Mouse (Mus musculus) liver, embryonic 11.5 days (tissue): Measurements from ENCODE around the gene Pacs2. TPM values are rescaled to one million over a fixed set of nuclear protein-coding genes. Genes with fewer than 3 reads are reported as not detected.

Experiments used
- ATAC-seq: fragments of 200-750 bp; cut with Nextera tagmentation; replicated peaks from 2 replicates; pipeline ENCODE4 v1.8.0; 2017; ENCODE audit warnings: moderate number of reproducible peaks, mild to moderate bottlenecking, moderate TSS enrichment, moderate library complexity; ENCODE audit not compliant: low FRiP score
- DNase-seq: peaks from one replicate; pipeline ENCODE4 v3.0.0-alpha.2; 2017; ENCODE audit warnings: low spot score
- H3K27ac ChIP-seq: fragments of 300-500 bp; sonication (generic); 2 replicates; pipeline ENCODE4 v1.5.1; 2014; ENCODE audit warnings: mild to moderate bottlenecking, low read depth, low read length, control low read depth
- H3K27me3 ChIP-seq: fragments of 300-500 bp; sonication (generic); replicated peaks from 2 replicates; pipeline ENCODE4 v1.6.1; 2014; ENCODE audit warnings: low read length, mixed read lengths; ENCODE audit not compliant: control insufficient read depth, insufficient read depth
- H3K36me3 ChIP-seq: fragments of 300-500 bp; sonication (generic); 2 replicates; pipeline ENCODE4 v1.6.1; 2014; ENCODE audit warnings: mild to moderate bottlenecking, low read length, moderate library complexity, mixed read lengths; ENCODE audit not compliant: control insufficient read depth, insufficient read depth
- H3K4me1 ChIP-seq: fragments of 300-500 bp; sonication (generic); replicated peaks from 2 replicates; pipeline ENCODE4 v1.6.1; 2014; ENCODE audit warnings: low read length, mixed read lengths; ENCODE audit not compliant: control insufficient read depth, insufficient read depth
- H3K4me2 ChIP-seq: fragments of 300-500 bp; sonication (generic); 2 replicates; pipeline ENCODE4 v1.6.1; 2014; ENCODE audit warnings: mild to moderate bottlenecking, control low read depth, moderate library complexity
- H3K4me3 ChIP-seq: fragments of 300-500 bp; sonication (generic); 2 replicates; pipeline ENCODE4 v1.5.1; 2014; ENCODE audit warnings: low read depth, low read length, control low read depth
- H3K9ac ChIP-seq: fragments of 300-500 bp; sonication (generic); 2 replicates; pipeline ENCODE4 v1.6.1; 2014; ENCODE audit warnings: low read depth, low read length, control low read depth
- H3K9me3 ChIP-seq: fragments of 300-500 bp; sonication (generic); 2 replicates; pipeline ENCODE4 v1.6.1; 2016; ENCODE audit warnings: low read length, inconsistent platforms, mixed read lengths; ENCODE audit not compliant: control insufficient read depth
- WGBS: fragments of 180-500 bp; shearing (Covaris S2); extraction: QIAGEN DNeasy Blood & Tissue Kit; methylation state at CpG from one replicate; pipeline ENCODE4 v1.1.7; 2014; 5-methylcytosine and 5-hydroxymethylcytosine counted together
- polyA plus RNA-seq: library from polyadenylated mRNA; unstranded; fragments of >200 nt; fragmentation: Nextera tagmentation; extraction: Ambion mirVana; gene quantifications from 2 replicates; pipeline ENCODE4 v1.2.1, GENCODE M21; 2014

The Pacs2 gene
- polyA plus RNA-seq, 1 experiment from 2014 or later = 11.9 TPM

DNA sequence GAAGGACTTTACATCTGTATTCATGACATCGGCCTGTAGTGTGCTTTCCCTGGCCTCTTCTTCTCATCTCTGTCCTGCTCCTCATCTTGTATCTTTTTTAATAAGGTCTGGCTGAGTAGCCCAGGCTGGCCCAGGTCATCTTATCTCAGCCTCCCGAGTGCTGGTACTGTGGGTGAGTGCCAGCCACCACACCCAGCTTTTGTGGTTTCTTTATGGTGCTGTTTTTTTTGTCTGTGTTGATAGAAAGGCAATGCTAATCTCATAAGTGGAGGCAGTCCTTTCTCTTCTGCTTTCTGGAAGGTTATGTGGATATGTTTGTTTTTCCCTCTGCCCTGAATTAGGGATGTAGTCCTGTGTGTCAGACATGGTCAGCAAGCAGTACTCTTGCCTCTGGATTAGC is 28.2 kb downstream of the Pacs2 start:
- no peak for DNase-seq

DNA sequence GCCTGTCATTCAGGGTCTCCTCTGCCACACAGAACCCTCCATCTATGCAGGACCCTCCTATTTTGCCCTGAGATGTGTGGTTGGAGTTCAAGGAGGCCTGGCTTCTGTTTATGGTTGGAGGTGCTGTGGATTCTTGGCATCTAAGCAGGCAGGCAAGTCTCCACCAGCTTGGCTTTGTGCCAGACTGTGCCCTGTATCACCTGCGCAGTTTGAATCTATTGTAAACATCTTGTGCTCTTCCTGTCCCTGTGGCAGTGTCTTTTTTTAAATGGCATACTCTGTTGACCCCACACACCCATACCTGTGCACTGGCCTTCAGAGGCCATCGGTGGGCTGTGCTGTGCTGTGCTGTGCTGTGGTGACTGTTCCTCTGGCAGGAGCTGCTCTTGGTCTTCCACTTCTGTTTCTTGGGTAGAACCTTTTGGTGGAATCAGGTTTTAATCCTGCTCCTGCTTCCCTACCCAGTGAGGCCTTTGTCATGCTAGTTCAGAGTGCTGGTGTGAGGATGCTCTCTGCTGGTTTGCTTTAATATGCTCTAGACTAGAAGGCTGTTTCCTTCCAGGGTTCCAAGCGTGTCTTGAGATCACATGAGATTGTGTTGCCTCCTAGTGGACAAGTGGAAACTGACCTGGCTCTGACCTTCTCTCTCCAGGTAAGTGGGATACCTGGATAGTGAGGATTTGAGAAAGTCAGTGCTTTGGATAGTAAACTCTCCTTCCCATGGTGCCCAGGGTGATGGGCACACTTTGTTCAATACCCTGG is 30.8 kb downstream of the Pacs2 start:
- DNase-seq (no peak), ATAC-seq (no peak)
- WGBS = 92% methylated on average over 3 of the region's 3 CpGs
- peaks cover 4% of the 10 kb centered on the region for H3K36me3 ChIP-seq
- no peak overlapping the region for H3K9ac ChIP-seq
- H3K4me3 ChIP-seq = no peak overlapping the region
- H3K27ac ChIP-seq = no peak overlapping the region
- peaks cover 17% of the 10 kb centered on the region for H3K4me1 ChIP-seq
- no peak overlapping the region for H3K4me2 ChIP-seq
- H3K9me3 ChIP-seq = no peaks in the 10 kb centered on the region
- H3K27me3 ChIP-seq = no peaks in the 10 kb centered on the region

More for the DNA sequence above, 28.2 kb downstream of the Pacs2 start:
- Histone ChIP-seq H3K4me3 (no peak overlapping the region), H3K36me3 (no peaks in the 10 kb centered on the region; the same call in none of the 2 replicates), H3K27me3 (no peaks in the 10 kb centered on the region), H3K9me3 (no peaks in the 10 kb centered on the region), H3K4me1 (peaks cover 19% of the 10 kb centered on the region), H3K27ac (peak overlapping the region; percentile 55), H3K4me2 (peak overlapping the region; percentile 41), H3K9ac (no peak overlapping the region)
- WGBS = 44% methylated on average over 2 of the region's 2 CpGs
- ATAC-seq = peak; percentile 88

DNA sequence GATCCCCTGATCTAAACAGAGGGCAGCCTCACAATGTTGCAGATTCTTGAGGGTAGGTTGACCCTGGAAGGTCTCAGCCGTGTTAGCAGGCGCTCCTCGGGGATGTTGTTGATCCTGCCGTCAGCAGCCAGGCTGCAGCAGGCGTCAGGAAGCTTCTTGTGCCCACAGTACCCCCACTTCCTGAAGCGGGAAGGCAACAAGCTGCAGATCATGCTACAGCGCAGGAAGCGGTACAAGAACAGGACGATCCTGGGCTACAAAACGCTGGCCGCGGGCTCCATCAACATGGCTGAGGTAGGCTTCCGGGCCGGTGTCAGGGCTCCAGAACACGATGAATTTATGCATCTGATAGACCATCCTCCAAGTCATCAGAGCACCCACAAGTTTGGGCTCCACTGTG is 32.6 kb downstream of the Pacs2 start:
- no peaks in the 10 kb centered on the region for H3K9me3 ChIP-seq
- H3K9ac ChIP-seq = no peak overlapping the region
- H3K4me3 ChIP-seq = no peak overlapping the region
- no peak overlapping the region for H3K4me2 ChIP-seq
- no peak overlapping the region for H3K27ac ChIP-seq
- no peaks in the 10 kb centered on the region for H3K27me3 ChIP-seq
- DNase-seq (no peak), ATAC-seq (no peak)
- peaks cover 11% of the 10 kb centered on the region for H3K4me1 ChIP-seq
- 81% methylated on average over 15 of the region's 15 CpGs for WGBS
- H3K36me3 ChIP-seq = peaks cover 4% of the 10 kb centered on the region

DNA sequence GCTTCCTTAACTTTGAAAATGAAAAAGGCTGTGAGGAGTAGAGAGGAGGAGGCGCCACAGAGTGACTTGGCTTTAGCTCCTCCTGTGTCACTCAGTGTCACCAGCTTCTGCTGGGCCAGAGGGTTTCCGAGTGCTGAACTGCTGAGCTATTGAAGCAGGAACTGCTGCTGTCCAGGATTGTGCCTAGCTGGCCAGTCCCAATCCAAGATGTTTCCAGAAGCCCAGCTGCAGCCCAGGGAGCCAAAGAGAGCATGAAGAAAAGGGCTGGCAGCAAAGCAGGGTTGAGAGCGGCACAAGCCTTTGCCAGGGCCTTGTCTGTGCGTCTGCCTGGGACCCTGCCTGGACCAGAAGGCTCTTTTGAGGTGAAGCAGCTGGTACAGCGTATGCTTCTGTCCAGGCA is 33.8 kb downstream of the Pacs2 start:
- DNase-seq (no peak), ATAC-seq (no peak)
- H3K27me3 ChIP-seq = no peaks in the 10 kb centered on the region
- H3K4me1 ChIP-seq = peaks cover 5% of the 10 kb centered on the region
- H3K4me3 ChIP-seq = no peak overlapping the region
- no peak overlapping the region for H3K9ac ChIP-seq
- 91% methylated on average over 5 of the region's 5 CpGs for WGBS
- no peaks in the 10 kb centered on the region for H3K9me3 ChIP-seq
- peaks cover 7% of the 10 kb centered on the region for H3K36me3 ChIP-seq
- H3K4me2 ChIP-seq = no peak overlapping the region
- no peak overlapping the region for H3K27ac ChIP-seq

- whole genome bisulfite sequencing = 82% methylated on average over 9 of the region's 9 CpGs
- no peak overlapping the region for H3K4me2 ChIP-seq
- no peak overlapping the region for H3K4me3 ChIP-seq
- no peak overlapping the region for H3K9ac ChIP-seq
- H3K36me3 ChIP-seq = peaks cover 7% of the 10 kb centered on the region; the same call in 1 of the 2 replicates
- ATAC-seq (no peak), DNase-seq (no peak)
- H3K27me3 ChIP-seq = no peaks in the 10 kb centered on the region
- no peaks in the 10 kb centered on the region for H3K9me3 ChIP-seq
- no peak overlapping the region for H3K27ac ChIP-seq
- no peaks in the 10 kb centered on the region for H3K4me1 ChIP-seq
Measured at GRCm38 (mm10) chr12:113049836-113050235, 35.5 kb downstream of the Pacs2 start.

DNA sequence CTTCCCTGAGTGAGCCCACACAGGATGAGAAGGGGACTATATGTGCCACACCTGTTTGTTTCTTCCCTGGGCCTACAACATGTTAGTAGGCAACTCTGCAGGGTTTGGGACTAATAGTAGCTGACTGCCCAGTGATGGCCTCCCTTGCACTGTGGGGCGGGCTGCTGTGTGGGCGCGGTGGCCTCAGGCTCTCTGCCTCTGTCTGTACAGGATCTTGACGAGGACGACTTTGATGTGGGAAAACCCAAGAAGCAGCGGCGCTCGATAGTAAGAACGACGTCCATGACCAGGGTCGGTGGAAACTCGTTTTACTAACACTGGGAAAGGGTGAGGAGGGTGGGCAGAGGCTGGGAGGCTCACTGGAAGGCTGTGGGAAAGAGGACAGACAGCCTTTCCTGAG is 36.4 kb downstream of the Pacs2 start:
- Histone ChIP-seq H3K9me3 (no peaks in the 10 kb centered on the region), H3K4me2 (no peak overlapping the region), H3K9ac (no peak overlapping the region), H3K4me3 (no peak overlapping the region), H3K27ac (no peak overlapping the region), H3K36me3 (peaks cover 7% of the 10 kb centered on the region; the same call in 1 of the 2 replicates), H3K4me1 (no peaks in the 10 kb centered on the region), H3K27me3 (no peaks in the 10 kb centered on the region)
- DNase-seq (no peak), ATAC-seq (no peak)
- WGBS = 88% methylated on average over 12 of the region's 12 CpGs

GRCm38 (mm10) chr12:113051628-113052403 is 37.5 kb downstream of the Pacs2 start:
- WGBS = 58% methylated on average over 9 of the region's 9 CpGs
- no peaks in the 10 kb centered on the region for H3K27me3 ChIP-seq
- no peak overlapping the region for H3K9ac ChIP-seq
- DNase-seq (no peak), ATAC-seq (no peak)
- H3K4me2 ChIP-seq = no peak overlapping the region
- no peaks in the 10 kb centered on the region for H3K9me3 ChIP-seq
- H3K27ac ChIP-seq = no peak overlapping the region
- H3K4me1 ChIP-seq = no peaks in the 10 kb centered on the region
- H3K36me3 ChIP-seq = peaks cover 7% of the 10 kb centered on the region; the same call in 1 of the 2 replicates
- no peak overlapping the region for H3K4me3 ChIP-seq

- peaks cover 10% of the 10 kb centered on the region for H3K4me1 ChIP-seq
- ATAC-seq (no peak), DNase-seq (no peak)
- no peaks in the 10 kb centered on the region for H3K9me3 ChIP-seq
- H3K27me3 ChIP-seq = no peaks in the 10 kb centered on the region
- peaks cover 16% of the 10 kb centered on the region for H3K36me3 ChIP-seq
- no peak overlapping the region for H3K27ac ChIP-seq
- 85% methylated on average over 8 of the region's 8 CpGs for WGBS
- no peak overlapping the region for H3K4me2 ChIP-seq
- H3K4me3 ChIP-seq = no peak overlapping the region
- H3K9ac ChIP-seq = no peak overlapping the region
Measured at GRCm38 (mm10) chr12:113056089-113056488, 41.8 kb downstream of the Pacs2 start.
